Mouse (Mus musculus): Measurements from ENCODE around the gene Adam11. TPM values are rescaled to one million over a fixed set of nuclear protein-coding genes. Genes with fewer than 3 reads are reported as not detected.

The Adam11 gene
- total and polyA plus RNA-seq, 2 experiments from 2014 or later, result 3.2 to 13.6 TPM

GRCm38 (mm10) chr11:102739278-102739966 is 21.8 kb upstream of the Adam11 start:
- H3K27ac ChIP-seq (ENCODE audit: low read depth), result no peak overlapping the region
- H3K9me3 ChIP-seq (replicated peaks; ENCODE audit: control insufficient read depth, low read length), result no peaks in the 10 kb centered on the region
- no peaks in the 10 kb centered on the region for H3K36me3 ChIP-seq (replicated peaks; ENCODE audit: control insufficient read depth, insufficient read depth, low read length)
- peaks cover 3% of the 10 kb centered on the region; the same call in 1 of the 2 replicates for H3K4me1 ChIP-seq (ENCODE audit: control insufficient read depth, insufficient read depth)
- 6% methylated on average over 20 of the region's 20 CpGs for WGBS
- DNase-seq (ENCODE audit: low spot score), result peak; percentile 47
- TF ChIP-seq EP300 (IDR thresholded peaks at IDR 0.05; ENCODE audit: low read depth) (no peak), CTCF (IDR thresholded peaks at IDR 0.05; ENCODE audit: low read depth) (peak; percentile 73)
- H3K4me3 ChIP-seq (ENCODE audit: low read depth, low read length), result peak overlapping the region; percentile 30
- no peak overlapping the region; the same call in 1 of the 2 replicates for H3K9ac ChIP-seq (replicated peaks; ENCODE audit: low read depth, low read length)
- peak overlapping the region; percentile 60 for H3K4me2 ChIP-seq (ENCODE audit: low read depth, low read length)
- ATAC-seq (ENCODE audit: insufficient read depth, low read depth), result peak; percentile 59; the same call in 1 of the 2 replicates
- 0 out of 2 replicates have a peak, but pooled peaks cover 7% of the 10 kb centered on the region for H3K27me3 ChIP-seq (ENCODE audit: control insufficient read depth, insufficient read depth, low read length)

GRCm38 (mm10) chr11:102740634-102741033 is 20.6 kb upstream of the Adam11 start:
- Histone ChIP-seq H3K27ac (ENCODE audit: low read depth) (no peak overlapping the region; the same call in 1 of the 2 replicates), H3K9ac (replicated peaks; ENCODE audit: low read depth, low read length) (no peak overlapping the region), H3K4me1 (ENCODE audit: control insufficient read depth, insufficient read depth) (peaks cover 3% of the 10 kb centered on the region; the same call in 1 of the 2 replicates), H3K4me3 (ENCODE audit: low read depth, low read length) (no peak overlapping the region), H3K9me3 (replicated peaks; ENCODE audit: control insufficient read depth, low read length) (no peaks in the 10 kb centered on the region), H3K4me2 (ENCODE audit: low read depth, low read length) (no peak overlapping the region), H3K27me3 (ENCODE audit: control insufficient read depth, insufficient read depth, low read length) (0 out of 2 replicates have a peak, but pooled peaks cover 7% of the 10 kb centered on the region), H3K36me3 (replicated peaks; ENCODE audit: control insufficient read depth, insufficient read depth, low read length) (no peaks in the 10 kb centered on the region)
- no peak for ATAC-seq (ENCODE audit: insufficient read depth, low read depth)
- TF ChIP-seq CTCF (IDR thresholded peaks at IDR 0.05; ENCODE audit: low read depth) (no peak), EP300 (IDR thresholded peaks at IDR 0.05; ENCODE audit: low read depth) (no peak)
- DNase-seq (ENCODE audit: low spot score), result no peak
- whole genome bisulfite sequencing, result 75% methylated on average over 11 of the region's 11 CpGs

- Histone ChIP-seq H3K4me1 (ENCODE audit: control insufficient read depth, insufficient read depth) (peaks cover 3% of the 10 kb centered on the region; the same call in 1 of the 2 replicates), H3K9ac (replicated peaks; ENCODE audit: low read depth, low read length) (no peak overlapping the region), H3K36me3 (replicated peaks; ENCODE audit: control insufficient read depth, insufficient read depth, low read length) (no peaks in the 10 kb centered on the region), H3K9me3 (replicated peaks; ENCODE audit: control insufficient read depth, low read length) (no peaks in the 10 kb centered on the region), H3K27me3 (ENCODE audit: control insufficient read depth, insufficient read depth, low read length) (0 out of 2 replicates have a peak, but pooled peaks cover 7% of the 10 kb centered on the region), H3K4me2 (ENCODE audit: low read depth, low read length) (peak overlapping the region; percentile 26; the same call in 1 of the 2 replicates), H3K4me3 (ENCODE audit: low read depth, low read length) (no peak overlapping the region), H3K27ac (ENCODE audit: low read depth) (peak overlapping the region; percentile 48)
- no peak for ATAC-seq (ENCODE audit: insufficient read depth, low read depth)
- DNase-seq (ENCODE audit: low spot score), result no peak
- 29% methylated on average over 22 of the region's 22 CpGs for WGBS
- TF ChIP-seq EP300 (IDR thresholded peaks at IDR 0.05; ENCODE audit: low read depth) (no peak), CTCF (IDR thresholded peaks at IDR 0.05; ENCODE audit: low read depth) (no peak)
These were observed 19.9 kb upstream of the Adam11 start for GRCm38 (mm10) chr11:102741129-102741950.

GRCm38 (mm10) chr11:102742066-102742465 is 19.2 kb upstream of the Adam11 start:
- Histone ChIP-seq H3K4me3 (ENCODE audit: low read depth, low read length) (no peak overlapping the region), H3K4me2 (ENCODE audit: low read depth, low read length) (no peak overlapping the region), H3K9ac (replicated peaks; ENCODE audit: low read depth, low read length) (no peak overlapping the region), H3K4me1 (ENCODE audit: control insufficient read depth, insufficient read depth) (peaks cover 3% of the 10 kb centered on the region; the same call in 1 of the 2 replicates), H3K27ac (ENCODE audit: low read depth) (no peak overlapping the region), H3K27me3 (ENCODE audit: control insufficient read depth, insufficient read depth, low read length) (0 out of 2 replicates have a peak, but pooled peaks cover 7% of the 10 kb centered on the region), H3K9me3 (replicated peaks; ENCODE audit: control insufficient read depth, low read length) (no peaks in the 10 kb centered on the region), H3K36me3 (replicated peaks; ENCODE audit: control insufficient read depth, insufficient read depth, low read length) (no peaks in the 10 kb centered on the region)
- TF ChIP-seq CTCF (IDR thresholded peaks at IDR 0.05; ENCODE audit: low read depth) (no peak), EP300 (IDR thresholded peaks at IDR 0.05; ENCODE audit: low read depth) (no peak)
- no peak for ATAC-seq (ENCODE audit: insufficient read depth, low read depth)
- 66% methylated on average over 7 of the region's 7 CpGs for WGBS
- DNase-seq (ENCODE audit: low spot score), result no peak

GRCm38 (mm10) chr11:102742843-102743242 is 18.4 kb upstream of the Adam11 start:
- peaks cover 3% of the 10 kb centered on the region; the same call in 1 of the 2 replicates for H3K4me1 ChIP-seq (ENCODE audit: control insufficient read depth, insufficient read depth)
- no peak overlapping the region for H3K27ac ChIP-seq (ENCODE audit: low read depth)
- no peak overlapping the region for H3K4me3 ChIP-seq (ENCODE audit: low read depth, low read length)
- H3K27me3 ChIP-seq (ENCODE audit: control insufficient read depth, insufficient read depth, low read length), result 0 out of 2 replicates have a peak, but pooled peaks cover 7% of the 10 kb centered on the region
- H3K9ac ChIP-seq (replicated peaks; ENCODE audit: low read depth, low read length), result no peak overlapping the region
- no peak overlapping the region for H3K4me2 ChIP-seq (ENCODE audit: low read depth, low read length)
- WGBS, result 67% methylated on average over 5 of the region's 5 CpGs
- ATAC-seq (ENCODE audit: insufficient read depth, low read depth) (no peak), DNase-seq (ENCODE audit: low spot score) (no peak)
- TF ChIP-seq CTCF (IDR thresholded peaks at IDR 0.05; ENCODE audit: low read depth) (no peak), EP300 (IDR thresholded peaks at IDR 0.05; ENCODE audit: low read depth) (no peak)
- H3K36me3 ChIP-seq (replicated peaks; ENCODE audit: control insufficient read depth, insufficient read depth, low read length), result no peaks in the 10 kb centered on the region
- no peaks in the 10 kb centered on the region for H3K9me3 ChIP-seq (replicated peaks; ENCODE audit: control insufficient read depth, low read length)

Data from heart, postnatal 0 days (tissue).